Mouse (Mus musculus) ES-E14 (cell line): ENCODE measurements around the gene Snapc2.

Experiments used
- HCFC1 ChIP-seq: IDR thresholded peaks from 2 replicates; pipeline ENCODE4 v1.6.1; 2012; ENCODE audit warnings: low read length, inconsistent platforms, borderline replicate concordance; ENCODE audit not compliant: insufficient read depth
- MAFK ChIP-seq: IDR thresholded peaks from 2 replicates; pipeline ENCODE4 v1.6.1; 2014; ENCODE audit warnings: mild to moderate bottlenecking, low read depth, low read length, inconsistent platforms; ENCODE audit not compliant: insufficient read depth
- ZNF384 ChIP-seq: IDR thresholded peaks from 2 replicates; pipeline ENCODE4 v1.6.1; 2012; ENCODE audit warnings: low read depth, low read length, inconsistent platforms

GRCm38 (mm10) chr8:4259125-4259804 lies 6.4 kb downstream of the Snapc2 start, which contains the start of gene Ctxn1:
- no peak for TF ChIP-seq HCFC1
- no peak for TF ChIP-seq MAFK
- TF ChIP-seq ZNF384 = no peak
